Mouse (Mus musculus): ENCODE measurements around the gene Foxp3. TPM values are rescaled to one million over a fixed set of nuclear protein-coding genes. Genes with fewer than 3 reads are reported as not detected.
A peak's percentile ranks its signal among the peaks of the same experiment; 100 is the strongest.

Foxp3 gene
- not detected for total RNA-seq (2021)

GRCm38 (mm10) chrX:7573176-7574086, at the start of gene Foxp3:
Gene Foxp3 (plus strand): TSS chrX:7573644.
- intact Hi-C loops (cut with DNase I), result loop anchor here (5.0 kb wide), 1 partner anchor 69 kb away; no protein-coding TSS in a partner anchor

DNA sequence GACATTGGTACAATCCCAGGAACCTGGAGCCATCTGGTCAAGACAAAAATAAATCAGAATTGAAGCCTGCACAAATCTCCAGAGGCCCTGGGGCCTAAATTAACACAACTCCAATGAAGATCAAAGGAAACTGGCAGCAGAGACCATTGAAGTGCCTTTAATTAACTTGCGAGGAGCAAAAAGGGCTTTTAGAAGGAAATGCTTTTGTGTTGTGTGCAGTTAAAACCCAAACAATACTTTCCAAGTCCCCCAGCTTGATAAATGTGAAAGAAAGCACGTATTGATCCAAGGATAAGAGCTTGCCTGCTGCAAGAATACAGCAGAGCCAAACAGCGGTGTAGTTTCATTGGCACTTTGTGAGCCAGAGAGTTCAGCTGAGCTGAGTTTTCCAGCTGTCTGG, 48.5 kb upstream of the Foxp3 start:
- no peak for DNase-seq (ENCODE audit: low spot score in 2 of 2)
- intact Hi-C loops (cut with DNase I), result no loop called here

More at GRCm38 (mm10) chrX:7573176-7574086, at the start of gene Foxp3:
- DNase-seq (ENCODE audit: low spot score in 2 of 2), result peak; percentile 54 to 59

DNA sequence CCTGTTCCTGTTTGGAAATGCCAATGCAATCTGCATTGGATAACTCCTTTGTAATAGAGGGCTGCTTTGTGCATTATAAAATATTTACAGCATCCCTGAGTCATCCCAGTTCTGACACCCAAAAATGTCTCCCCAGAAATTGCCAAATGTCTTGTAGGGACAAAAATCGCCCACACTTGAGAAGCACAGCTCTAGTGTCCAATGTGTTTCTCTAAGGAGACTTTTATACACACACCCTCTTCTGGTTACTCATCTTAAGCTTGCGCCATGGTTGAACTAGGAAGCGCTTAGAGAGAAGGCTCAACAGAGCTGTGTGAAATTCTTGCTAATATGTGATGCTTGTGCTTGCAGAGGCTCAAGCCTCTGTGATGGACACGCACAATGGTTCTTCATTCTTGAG, 20.0 kb upstream of the Foxp3 start:
- DNase-seq (ENCODE audit: low spot score in 2 of 2), result no peak
- intact Hi-C loops (cut with DNase I), result no loop called here

GRCm38 (mm10) chrX:7563076-7563475, 10.4 kb upstream of the Foxp3 start:
- DNase-seq (ENCODE audit: low spot score in 2 of 2), result no peak
- intact Hi-C loops (cut with DNase I), result no loop called here

DNA sequence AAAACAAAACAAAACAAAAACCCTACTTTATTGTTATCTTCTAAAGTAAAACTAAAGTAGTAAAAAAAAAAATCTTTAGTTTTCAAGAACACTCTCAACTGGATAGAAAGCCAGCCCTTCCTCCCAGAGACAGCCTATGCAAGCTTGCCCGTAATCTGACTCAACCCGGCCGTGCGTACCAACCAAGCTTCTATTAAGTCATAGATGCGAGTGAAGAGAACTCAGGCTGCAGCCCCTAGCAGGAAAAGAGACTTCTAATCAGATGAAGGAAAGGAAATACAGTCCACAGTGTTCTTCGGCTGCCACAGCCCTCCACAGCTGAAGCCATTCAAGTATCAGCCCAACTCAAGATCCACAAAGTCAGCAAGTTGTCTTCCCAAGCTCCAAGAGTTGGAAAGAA, 7.1 kb upstream of the Foxp3 start:
- intact Hi-C loops (cut with DNase I), result no loop called here

DNA sequence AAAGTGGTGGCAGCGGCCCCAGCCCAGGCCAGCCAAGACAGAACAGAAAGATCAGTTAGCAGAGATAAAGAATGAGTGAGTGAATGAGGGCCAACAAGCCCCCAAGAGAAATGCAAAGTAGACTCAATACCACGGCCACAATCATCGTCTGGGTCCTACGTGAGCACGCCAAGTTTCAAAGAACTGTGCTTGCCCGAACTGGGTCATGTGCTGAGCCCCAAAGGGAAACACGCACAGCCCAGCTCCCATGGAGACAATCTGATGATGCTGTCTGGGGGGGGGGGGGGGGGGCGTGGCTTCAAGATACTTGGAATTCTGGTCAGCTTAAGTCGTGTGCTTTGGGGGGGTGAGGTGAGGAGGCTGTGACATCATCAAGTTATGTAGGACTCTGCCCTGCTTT, 6.0 kb upstream of the Foxp3 start:
- DNase-seq (ENCODE audit: low spot score in 2 of 2), result no peak
- intact Hi-C loops (cut with DNase I), result no loop called here

More for the DNA sequence above, 7.1 kb upstream of the Foxp3 start:
- no peak for DNase-seq (ENCODE audit: low spot score in 2 of 2)

- DNase-seq (ENCODE audit: low spot score in 2 of 2), result no peak
- intact Hi-C loops (cut with DNase I), result loop anchor here (5.0 kb wide), 1 partner anchor 72 kb away; no protein-coding TSS in a partner anchor
Observed at GRCm38 (mm10) chrX:7570481-7571175, 2.8 kb upstream of the Foxp3 start.

- no peak for DNase-seq (ENCODE audit: low spot score in 2 of 2)
- intact Hi-C loops (cut with DNase I), result loop anchor here (5.0 kb wide), 1 partner anchor 71 kb away; no protein-coding TSS in a partner anchor
Observed at GRCm38 (mm10) chrX:7571565-7572136, 1.8 kb upstream of the Foxp3 start.

GRCm38 (mm10) chrX:7572466-7572865, 978 bp upstream of the Foxp3 start:
- DNase-seq (ENCODE audit: low spot score in 2 of 2), result no peak
- intact Hi-C loops (cut with DNase I), result loop anchor here (5.0 kb wide), 1 partner anchor 70 kb away; no protein-coding TSS in a partner anchor

DNA sequence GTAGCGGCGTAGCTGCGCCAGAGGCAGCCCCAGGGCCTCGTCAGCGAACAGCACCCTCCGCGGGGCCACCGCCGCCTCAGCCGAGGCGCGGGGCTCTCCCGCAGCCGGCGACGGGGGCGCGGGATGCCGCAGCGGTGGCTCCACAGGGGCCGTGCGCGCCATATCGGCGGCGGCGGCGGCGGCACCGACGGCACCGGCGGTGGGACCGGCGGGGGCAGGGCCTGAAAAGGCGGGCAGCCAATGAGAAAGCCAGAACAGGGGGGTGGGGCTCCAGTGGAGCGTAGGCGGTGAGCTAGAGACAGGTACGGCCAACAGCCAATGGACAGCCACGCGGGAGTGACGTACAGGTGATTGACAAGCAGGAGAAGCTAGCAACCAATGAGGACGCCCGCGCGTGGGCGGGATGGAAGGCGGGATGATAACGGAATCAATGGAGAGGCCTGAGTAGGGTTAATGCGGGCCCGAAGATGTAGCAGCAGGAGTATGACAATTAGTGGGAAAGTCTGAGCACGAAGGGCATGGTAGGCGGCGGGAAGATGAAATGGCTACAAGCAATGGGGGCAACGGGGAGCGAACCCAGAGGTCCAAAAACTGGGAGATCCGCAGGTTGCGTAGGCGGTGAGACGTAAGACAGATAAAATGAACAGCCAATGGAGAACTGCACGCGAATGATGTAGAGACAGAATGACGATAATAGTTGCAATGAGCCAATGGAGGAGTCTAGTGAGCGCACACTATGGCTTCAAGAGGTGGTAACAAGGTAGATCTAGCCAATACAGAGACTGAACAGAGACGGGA, 842 bp downstream of the Foxp3 start, which contains the start of gene Ppp1r3f:
Gene Ppp1r3f, minus strand, starts transcription at position 197 of the 798 bp plus-strand sequence.
- intact Hi-C loops (cut with DNase I), result loop anchor here (5.0 kb wide), 1 partner anchor 68 kb away; no protein-coding TSS in a partner anchor
- peak; percentile 90 to 95 for DNase-seq (ENCODE audit: low spot score in 2 of 2)

- intact Hi-C loops (cut with DNase I), result loop anchor here (5.0 kb wide), 1 partner anchor 67 kb away; no protein-coding TSS in a partner anchor
- no peak for DNase-seq (ENCODE audit: low spot score in 2 of 2)
Observed at GRCm38 (mm10) chrX:7574885-7575231, 1.4 kb downstream of the Foxp3 start.

DNA sequence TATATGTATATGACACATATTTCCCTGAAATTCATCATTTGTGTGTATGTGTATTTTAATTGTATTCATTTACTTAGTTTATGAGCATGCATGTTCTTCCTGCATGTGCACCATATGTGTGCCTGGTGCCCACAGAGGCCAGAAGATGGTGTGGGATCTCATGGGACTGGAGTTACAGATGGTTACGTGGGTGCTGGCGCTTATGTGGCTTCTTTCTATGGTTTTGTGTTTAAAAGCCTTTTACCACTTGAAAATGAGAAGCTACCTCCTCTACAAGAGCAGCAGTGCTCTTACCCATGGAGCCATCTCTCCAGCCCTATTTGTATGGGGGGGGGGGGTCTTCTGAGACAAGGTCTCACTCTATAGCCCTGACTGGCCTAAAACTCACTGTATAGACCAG, 7.7 kb downstream of the Foxp3 start:
- DNase-seq (ENCODE audit: low spot score in 2 of 2), result peak in 1 of 2 experiments; percentile 15
- intact Hi-C loops (cut with DNase I), result no loop called here

DNA sequence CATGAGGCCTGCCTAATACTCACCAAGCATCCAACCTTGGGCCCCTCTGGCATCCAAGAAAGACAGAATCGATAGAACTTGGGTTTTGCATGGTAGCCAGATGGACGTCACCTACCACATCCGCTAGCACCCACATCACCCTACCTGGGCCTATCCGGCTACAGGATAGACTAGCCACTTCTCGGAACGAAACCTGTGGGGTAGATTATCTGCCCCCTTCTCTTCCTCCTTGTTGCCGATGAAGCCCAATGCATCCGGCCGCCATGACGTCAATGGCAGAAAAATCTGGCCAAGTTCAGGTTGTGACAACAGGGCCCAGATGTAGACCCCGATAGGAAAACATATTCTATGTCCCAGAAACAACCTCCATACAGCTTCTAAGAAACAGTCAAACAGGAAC, 10.4 kb downstream of the Foxp3 start:
- no peak for DNase-seq (ENCODE audit: low spot score in 2 of 2)
- intact Hi-C loops (cut with DNase I), result no loop called here

GRCm38 (mm10) chrX:7586356-7586755, 12.9 kb downstream of the Foxp3 start:
- no peak for DNase-seq (ENCODE audit: low spot score in 2 of 2)
- intact Hi-C loops (cut with DNase I), result no loop called here

DNA sequence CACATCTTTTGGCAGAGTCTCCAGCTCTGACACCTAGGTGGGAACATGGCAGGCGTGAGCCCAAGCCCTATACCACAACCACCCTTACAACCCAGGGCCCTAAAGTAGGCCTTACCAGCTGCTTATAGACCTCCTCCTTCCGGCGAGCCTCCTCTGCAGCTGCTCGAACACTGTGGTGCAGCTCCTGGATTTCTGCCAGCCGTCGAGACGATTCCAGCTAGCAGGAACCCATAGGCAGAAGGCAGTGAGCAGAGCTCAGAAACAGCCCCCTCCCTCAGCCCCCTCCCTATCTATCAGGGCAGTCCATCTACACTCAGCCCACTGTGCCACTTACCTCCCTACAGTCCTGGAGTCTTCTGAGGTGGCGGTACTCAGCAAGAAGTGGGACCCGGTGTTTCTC, 21.9 kb downstream of the Foxp3 start:
- no peak for DNase-seq (ENCODE audit: low spot score in 2 of 2)
- intact Hi-C loops (cut with DNase I), result no loop called here

- intact Hi-C loops (cut with DNase I), result no loop called here
- DNase-seq (ENCODE audit: low spot score in 2 of 2), result no peak
Observed at GRCm38 (mm10) chrX:7604004-7604403, 30.6 kb downstream of the Foxp3 start.

GRCm38 (mm10) chrX:7604879-7605574, 31.6 kb downstream of the Foxp3 start, which contains the start of gene Ccdc22:
Gene Ccdc22 (minus strand): TSS chrX:7605517.
- DNase-seq (ENCODE audit: low spot score in 2 of 2), result peak; percentile 80 to 82
- intact Hi-C loops (cut with DNase I), result no loop called here

DNA sequence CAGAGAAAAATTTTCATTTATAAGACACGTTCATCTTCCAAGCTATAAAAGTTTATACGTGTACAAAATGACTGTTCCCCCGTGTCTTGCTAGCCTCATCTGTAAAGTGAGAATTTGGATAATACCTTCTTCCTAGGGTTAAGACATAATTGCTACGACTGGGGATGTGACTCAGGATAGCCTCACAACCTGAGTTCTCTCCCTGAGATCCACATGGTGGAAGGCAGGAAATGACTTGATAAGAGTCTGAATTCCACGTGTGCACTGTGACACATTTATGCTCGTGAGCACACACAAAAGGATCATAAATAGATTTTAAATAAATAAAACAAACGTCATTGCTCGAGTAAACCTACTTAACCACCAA, 32.1 kb downstream of the Foxp3 start:
- no peak for DNase-seq (ENCODE audit: low spot score in 2 of 2)
- intact Hi-C loops (cut with DNase I), result no loop called here

GRCm38 (mm10) chrX:7606783-7607182, 33.3 kb downstream of the Foxp3 start, which contains the start of gene Cacna1f:
Gene Cacna1f (plus strand): TSS chrX:7607083.
- intact Hi-C loops (cut with DNase I), result no loop called here
- DNase-seq (ENCODE audit: low spot score in 2 of 2), result no peak
